Mouse (Mus musculus) small intestine, adult 2 months (tissue): Measurements from ENCODE around the gene Taf9b.

Experiments
- CTCF ChIP-seq: fragments of 200-500 bp; IDR thresholded peaks from 2 replicates; pipeline ENCODE4 v1.5.1; 2012; ENCODE audit warnings: low read depth, mild to moderate bottlenecking, control low read depth, inconsistent platforms, low read length, moderate library complexity, mixed read lengths; ENCODE audit not compliant: insufficient replicate concordance, insufficient read length; ENCODE audit errors: extremely low read depth
- POLR2A ChIP-seq: fragments of 200-500 bp; IDR thresholded peaks from 2 replicates; pipeline ENCODE4 v1.6.1; 2012; ENCODE audit warnings: low read depth, mild to moderate bottlenecking, control low read depth, inconsistent platforms, low read length, moderate library complexity

GRCm38 (mm10) chrX:106198904-106199303 is 22.1 kb downstream of the Taf9b start:
- TF ChIP-seq CTCF, result no peak
- TF ChIP-seq POLR2A, result no peak
